Mouse (Mus musculus): ENCODE measurements at regions not wholly inside any gene's neighbourhood (a gene's known extent, or its start where the extent isn't known, plus 50 kb on each side); places are given as distances from the start of the nearest gene placed in this dataset.

- no peak overlapping the region for H3K27ac ChIP-seq (ENCODE audit: insufficient read depth, low read depth)
- H3K4me1 ChIP-seq (ENCODE audit: control insufficient read depth in 1 of 2, insufficient read depth in 2 of 2): no peaks in the 10 kb centered on the region
These were observed 2213.6 kb upstream of the Lrrc6 start for GRCm38 (mm10) chr15:68714337-68714736.

GRCm38 (mm10) chr15:68707306-68707705 lies 2206.6 kb upstream of the Lrrc6 start:
- in situ Hi-C loops (cut with MboI; ENCODE audit: low pct_ligation_motif_present, low pct_unique_long_range_greater_than_20kb, low sequenced_read_pairs) (no loop called here), dilution Hi-C loops (cut with MboI; ENCODE audit: extremely low pct_ligation_motif_present, extremely low pct_unique_long_range_greater_than_20kb, low sequenced_read_pairs) (no loop called here)
- TF ChIP-seq USF1 (IDR thresholded peaks at IDR 0.05; ENCODE audit: low read depth, low read length) (no peak), ZMIZ1 (IDR thresholded peaks at IDR 0.05; ENCODE audit: low read depth, low read length) (no peak)

More at GRCm38 (mm10) chr15:68714337-68714736, 2213.6 kb upstream of the Lrrc6 start:
- TF ChIP-seq USF1 (IDR thresholded peaks at IDR 0.05; ENCODE audit: low read depth, low read length) (no peak), MEF2A (IDR thresholded peaks at IDR 0.05; ENCODE audit: borderline replicate concordance, low read depth, low read length) (no peak), NRF1 (IDR thresholded peaks at IDR 0.05; ENCODE audit: low read depth, low read length) (no peak), SMC3 (IDR thresholded peaks at IDR 0.05; ENCODE audit: low read depth, low read length) (no peak), NELFE (IDR thresholded peaks at IDR 0.05; ENCODE audit: low read depth, low read length) (no peak), CHD1 (IDR thresholded peaks at IDR 0.05; ENCODE audit: low read depth, low read length) (no peak), ZKSCAN1 (IDR thresholded peaks at IDR 0.05; ENCODE audit: borderline replicate concordance, low read depth, low read length) (no peak), PAX5 (IDR thresholded peaks at IDR 0.05; ENCODE audit: low read length) (no peak), MYC (IDR thresholded peaks at IDR 0.05; ENCODE audit: low read depth, low read length) (no peak), JUN (IDR thresholded peaks at IDR 0.05; ENCODE audit: insufficient read depth, low read depth, low read length) (no peak), MAZ (IDR thresholded peaks at IDR 0.05; ENCODE audit: low read depth, low read length) (no peak)
- no peak overlapping the region for H3K4me2 ChIP-seq (ENCODE audit: insufficient read depth, low read depth, poor library complexity, severe bottlenecking)
- no peak overlapping the region for H3K9ac ChIP-seq (ENCODE audit: insufficient read depth, low read depth)
- H3K9me3 ChIP-seq (replicated peaks; ENCODE audit: low read length): peaks cover 50% of the 10 kb centered on the region
- H3K4me3 ChIP-seq (replicated peaks in 1 of 3; ENCODE audit: low read depth in 2 of 3, low read length in 2 of 3, poor library complexity in 1 of 3): no peak overlapping the region
- H3K36me3 ChIP-seq (replicated peaks in 1 of 2; ENCODE audit: control insufficient read depth in 1 of 2, insufficient read depth in 1 of 2, low read length in 1 of 2): no peaks in the 10 kb centered on the region
- H3K79me2 ChIP-seq (replicated peaks; ENCODE audit: control insufficient read depth, extremely low read depth, insufficient read depth, poor library complexity, severe bottlenecking): no peaks in the 10 kb centered on the region
- no peak for DNase-seq (ENCODE audit: extremely low read depth)
- H3K27me3 ChIP-seq (replicated peaks): no peaks in the 10 kb centered on the region
- in situ Hi-C loops (cut with MboI; ENCODE audit: low pct_ligation_motif_present, low pct_unique_long_range_greater_than_20kb, low sequenced_read_pairs): no loop called here
- dilution Hi-C loops (cut with MboI; ENCODE audit: extremely low pct_ligation_motif_present, extremely low pct_unique_long_range_greater_than_20kb, low sequenced_read_pairs): no loop called here

GRCm38 (mm10) chr15:68695041-68695650 lies 2194.4 kb upstream of the Lrrc6 start:
- no peak overlapping the region for H3K9ac ChIP-seq (ENCODE audit: insufficient read depth, low read depth)
- H3K36me3 ChIP-seq (replicated peaks in 1 of 2; ENCODE audit: control insufficient read depth in 1 of 2, insufficient read depth in 1 of 2, low read length in 1 of 2): no peaks in the 10 kb centered on the region
- H3K4me1 ChIP-seq (ENCODE audit: control insufficient read depth in 1 of 2, insufficient read depth in 2 of 2): no peaks in the 10 kb centered on the region
- TF ChIP-seq IRF4 (IDR thresholded peaks at IDR 0.05; ENCODE audit: low read depth, low read length): no peak
- no peak for TF ChIP-seq ZKSCAN1 (IDR thresholded peaks at IDR 0.05; ENCODE audit: borderline replicate concordance, low read depth, low read length)
- no peaks in the 10 kb centered on the region for H3K79me2 ChIP-seq (replicated peaks; ENCODE audit: control insufficient read depth, extremely low read depth, insufficient read depth, poor library complexity, severe bottlenecking)
- no peak for DNase-seq (ENCODE audit: extremely low read depth)
- dilution Hi-C loops (cut with MboI; ENCODE audit: extremely low pct_ligation_motif_present, extremely low pct_unique_long_range_greater_than_20kb, low sequenced_read_pairs): no loop called here
- no peaks in the 10 kb centered on the region for H3K27me3 ChIP-seq (replicated peaks)
- in situ Hi-C loops (cut with MboI; ENCODE audit: low pct_ligation_motif_present, low pct_unique_long_range_greater_than_20kb, low sequenced_read_pairs): no loop called here
- H3K4me3 ChIP-seq (replicated peaks in 1 of 3; ENCODE audit: low read depth in 2 of 3, low read length in 2 of 3, poor library complexity in 1 of 3): no peak overlapping the region
- H3K9me3 ChIP-seq (replicated peaks; ENCODE audit: low read length): peaks cover 69% of the 10 kb centered on the region
- no peak overlapping the region for H3K4me2 ChIP-seq (ENCODE audit: insufficient read depth, low read depth, poor library complexity, severe bottlenecking)
- no peak overlapping the region for H3K27ac ChIP-seq (ENCODE audit: insufficient read depth, low read depth)

More at GRCm38 (mm10) chr15:68707306-68707705, 2206.6 kb upstream of the Lrrc6 start:
- H3K4me1 ChIP-seq (ENCODE audit: control insufficient read depth in 1 of 2, insufficient read depth in 2 of 2): no peaks in the 10 kb centered on the region
- H3K4me3 ChIP-seq (replicated peaks in 1 of 3; ENCODE audit: low read depth in 2 of 3, low read length in 2 of 3, poor library complexity in 1 of 3): no peak overlapping the region
- H3K27ac ChIP-seq (ENCODE audit: insufficient read depth, low read depth): no peak overlapping the region
- no peaks in the 10 kb centered on the region for H3K79me2 ChIP-seq (replicated peaks; ENCODE audit: control insufficient read depth, extremely low read depth, insufficient read depth, poor library complexity, severe bottlenecking)
- peaks cover 51% of the 10 kb centered on the region for H3K9me3 ChIP-seq (replicated peaks; ENCODE audit: low read length)
- no peaks in the 10 kb centered on the region for H3K36me3 ChIP-seq (replicated peaks in 1 of 2; ENCODE audit: control insufficient read depth in 1 of 2, insufficient read depth in 1 of 2, low read length in 1 of 2)
- no peak overlapping the region for H3K9ac ChIP-seq (ENCODE audit: insufficient read depth, low read depth)
- H3K27me3 ChIP-seq (replicated peaks): no peaks in the 10 kb centered on the region
- DNase-seq (ENCODE audit: extremely low read depth): no peak
- H3K4me2 ChIP-seq (ENCODE audit: insufficient read depth, low read depth, poor library complexity, severe bottlenecking): no peak overlapping the region

Measured in CH12.LX (cell line).